8 mouse cellular contexts compared by ENCODE assay signal in the genomic region with DNA sequence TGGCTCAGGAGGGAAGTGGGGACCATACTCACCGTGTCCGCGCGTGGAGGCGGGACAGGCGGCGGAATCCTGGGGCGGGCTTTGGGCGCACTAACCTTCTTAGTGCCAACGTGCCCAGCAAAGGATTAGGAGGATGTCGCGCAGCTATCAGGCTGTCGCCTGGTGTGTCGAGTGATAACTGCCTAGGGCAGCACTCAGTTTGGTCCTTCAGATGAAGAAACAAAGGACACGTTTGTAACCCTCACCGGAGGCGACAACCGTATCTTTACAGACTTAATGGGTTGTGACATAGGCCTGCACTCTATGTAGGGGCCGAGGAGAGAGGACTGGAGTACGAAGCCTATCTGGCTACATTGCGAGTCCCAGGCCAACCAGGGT. TPM values are rescaled to one million over a fixed set of nuclear protein-coding genes. Genes with fewer than 3 reads are reported as not detected.
DNase-seq lines count a peak whose midpoint lies in the region; ATAC-seq lines count a peak whose summit lies in the region.

No protein-coding gene starts in this region.

- no peak overlapping the region for H3K27ac ChIP-seq in forebrain, embryonic 11.5 days (ENCODE audit: low read depth, low read length)
- H3K27ac ChIP-seq in liver, embryonic 13.5 days, result peak overlapping the region; percentile 48

- H3K4me3 ChIP-seq in forebrain, embryonic 11.5 days (ENCODE audit: low read depth, low read length), result peak overlapping the region; percentile 69
- H3K4me3 ChIP-seq in liver, embryonic 13.5 days (replicated peaks), result peak overlapping the region; percentile 77

- H3K4me2 ChIP-seq in forebrain, embryonic 11.5 days (ENCODE audit: low read depth, low read length, severe bottlenecking), result peak overlapping the region; percentile 64
- peak overlapping the region; percentile 81 for H3K4me2 ChIP-seq in liver, embryonic 13.5 days

- H3K36me3 ChIP-seq in forebrain, embryonic 11.5 days (ENCODE audit: control insufficient read depth, insufficient read depth, low read length), result no peaks in the 10 kb centered on the region
- no peaks in the 10 kb centered on the region for H3K36me3 ChIP-seq in liver, embryonic 13.5 days

- no peaks in the 10 kb centered on the region for H3K4me1 ChIP-seq in forebrain, embryonic 11.5 days (replicated peaks; ENCODE audit: control insufficient read depth, insufficient read depth, low read length)
- H3K4me1 ChIP-seq in liver, embryonic 13.5 days (replicated peaks), result peaks cover 40% of the 10 kb centered on the region

- no peak for DNase-seq in frontal cortex, postnatal 36 days (ENCODE audit: low spot score in 2 of 2)
- peak; percentile 19 for DNase-seq in 3T3-L1 (ENCODE audit: low read depth, low spot score)
- DNase-seq in forebrain, embryonic 11.5 days (ENCODE audit: low spot score), result no peak
- DNase-seq in liver, embryonic 13.5 days, result no peak
- no peak for DNase-seq in B cell, adult 2 months
- DNase-seq in cerebellum, postnatal 36 days, result no peak
- DNase-seq in ovary, postnatal 14 days (ENCODE audit: low spot score), result no peak

- peak overlapping the region; percentile 64 for H3K9ac ChIP-seq in forebrain, embryonic 11.5 days (ENCODE audit: low read length)
- peak overlapping the region; percentile 72 for H3K9ac ChIP-seq in liver, embryonic 13.5 days

- H3K9me3 ChIP-seq in forebrain, embryonic 11.5 days (ENCODE audit: control insufficient read depth, low read length), result no peaks in the 10 kb centered on the region
- no peaks in the 10 kb centered on the region for H3K9me3 ChIP-seq in liver, embryonic 13.5 days (replicated peaks)

- ATAC-seq in frontal cortex, adult (ENCODE audit: low TSS enrichment), result peak; percentile 60
- ATAC-seq in forebrain, embryonic 11.5 days (replicated peaks; ENCODE audit: low FRiP score), result peak; percentile 50
- ATAC-seq in liver, embryonic 13.5 days (ENCODE audit: low read depth), result peak; percentile 80

- WGBS in forebrain, embryonic 11.5 days, result 3% methylated on average over 21 of the region's 21 CpGs
- under 1% methylated on average over 21 of the region's 21 CpGs for WGBS in liver, embryonic 13.5 days (ENCODE audit: insufficient replicate concordance)

- H3K27me3 ChIP-seq in forebrain, embryonic 11.5 days (ENCODE audit: control insufficient read depth, insufficient read depth, low read length), result no peaks in the 10 kb centered on the region
- no peaks in the 10 kb centered on the region for H3K27me3 ChIP-seq in liver, embryonic 13.5 days

RNA-seq across cellular contexts. Expression of gene Ubxn11, which starts 0.4 kb away (rescaled TPM):
- polyA plus RNA-seq in forebrain, embryonic 11.5 days (2014; fragmentation: Nextera tagmentation; extraction: Ambion mirVana), result 6.6 and 7.0 TPM in 2 replicates
- 1.7 and 2.3 TPM in 2 replicates for polyA plus RNA-seq in liver, embryonic 13.5 days (2015; fragmentation: Nextera tagmentation; extraction: Ambion mirVana)

RNA-seq across cellular contexts. Expression of gene Cd52, which starts 7.8 kb away (rescaled TPM):
- 2.5 and 2.6 TPM in 2 replicates for polyA plus RNA-seq in forebrain, embryonic 11.5 days (2014; fragmentation: Nextera tagmentation; extraction: Ambion mirVana)
- 24.6 and 27.7 TPM in 2 replicates for polyA plus RNA-seq in liver, embryonic 13.5 days (2015; fragmentation: Nextera tagmentation; extraction: Ambion mirVana)

RNA-seq across cellular contexts. Expression of gene Sh3bgrl3, which starts 25.9 kb away (rescaled TPM):
- polyA plus RNA-seq in forebrain, embryonic 11.5 days (2014; fragmentation: Nextera tagmentation; extraction: Ambion mirVana), result 264 and 278 TPM in 2 replicates
- 158 and 171 TPM in 2 replicates for polyA plus RNA-seq in liver, embryonic 13.5 days (2015; fragmentation: Nextera tagmentation; extraction: Ambion mirVana)

RNA-seq across cellular contexts. Expression of gene Crybg2, which starts 42.1 kb away (rescaled TPM):
- 1.9 and 2.5 TPM in 2 replicates for polyA plus RNA-seq in forebrain, embryonic 11.5 days (2014; fragmentation: Nextera tagmentation; extraction: Ambion mirVana)
- 0.22 and 0.25 TPM in 2 replicates for polyA plus RNA-seq in liver, embryonic 13.5 days (2015; fragmentation: Nextera tagmentation; extraction: Ambion mirVana)

RNA-seq across cellular contexts. Expression of gene Zfp683, which starts 49.1 kb away (rescaled TPM):
- polyA plus RNA-seq in forebrain, embryonic 11.5 days (2014; fragmentation: Nextera tagmentation; extraction: Ambion mirVana), result not detected in 2 replicates
- not detected in 2 replicates for polyA plus RNA-seq in liver, embryonic 13.5 days (2015; fragmentation: Nextera tagmentation; extraction: Ambion mirVana)
